Mouse (Mus musculus): Measurements from ENCODE around the gene Wnk2.
A peak's percentile ranks its signal among the peaks of the same experiment; 100 is the strongest.

DNA sequence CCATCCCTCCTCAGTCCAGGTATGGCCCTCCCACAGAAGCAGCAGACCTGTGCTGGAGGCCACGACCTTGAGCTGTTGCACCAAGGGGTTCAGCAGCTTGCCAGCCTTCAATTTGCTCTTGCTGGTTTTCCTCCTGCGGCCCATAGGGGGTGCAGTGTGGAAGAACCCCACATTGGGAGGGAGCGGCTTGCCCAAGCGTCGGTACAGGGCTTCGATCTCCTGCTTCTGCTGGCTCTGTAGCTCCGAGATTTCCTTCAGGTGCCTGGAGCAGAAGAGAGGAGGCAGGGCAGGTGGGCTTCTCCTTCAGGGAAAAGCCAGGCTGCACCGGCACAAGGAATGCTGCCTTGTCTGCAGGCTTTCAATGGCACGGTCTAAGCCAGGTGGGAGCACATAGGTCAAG is 95.3 kb downstream of the Wnk2 start:
- no peak for TF ChIP-seq POLR2A (IDR thresholded peaks at IDR 0.05; ENCODE audit: insufficient read depth, low read depth, low read length)
- TF ChIP-seq EP300 (IDR thresholded peaks at IDR 0.05; ENCODE audit: insufficient read depth, low read depth, low read length): no peak
- peak; percentile 66 for TF ChIP-seq CTCF (IDR thresholded peaks at IDR 0.05)
